Comparison of ENCODE assay signal across 9 mouse cellular contexts in the genomic region with DNA sequence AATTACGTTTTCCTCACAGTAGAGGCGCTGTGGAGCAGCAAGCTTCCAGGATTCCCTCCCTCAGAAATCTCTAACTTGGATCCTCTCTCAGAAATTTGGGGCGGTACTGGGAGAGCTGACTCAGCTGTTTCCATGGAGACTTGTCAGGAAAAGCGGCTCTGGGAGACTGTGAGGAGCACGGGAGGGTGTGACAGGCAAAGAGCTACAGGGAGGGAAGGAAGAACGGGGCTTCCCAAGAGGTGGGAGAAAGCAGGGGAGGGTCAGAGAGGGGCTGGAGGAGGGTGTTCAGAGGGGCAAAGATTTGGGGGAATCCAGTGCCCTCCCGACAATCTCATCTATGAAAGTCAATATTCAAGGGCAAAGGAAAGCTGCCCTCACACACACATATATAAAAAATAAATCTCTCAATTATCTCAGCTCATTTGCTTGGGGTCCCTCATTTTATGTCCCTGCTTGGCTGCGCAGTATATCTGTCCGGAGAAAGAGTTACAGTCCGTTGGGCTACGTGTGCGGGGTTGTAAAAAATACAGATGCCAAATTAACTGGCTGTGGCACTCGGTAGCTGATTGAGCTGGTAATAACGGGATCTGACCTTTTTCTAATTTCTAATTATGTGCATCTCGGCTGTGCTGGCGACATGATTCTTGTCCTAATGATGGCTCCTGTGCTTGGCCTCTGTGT.
A peak's percentile ranks its signal among the peaks of the same experiment; 100 is the strongest.
DNase-seq lines count a peak whose midpoint lies in the region; ATAC-seq and TF ChIP-seq lines count a peak whose summit lies in the region.
"Had no signal": no experiment of that assay in that cellular context is flagged by ENCODE, and none has a peak within 500 bp of the region (broad histone marks: within the 10 kb centered on the region; RNA-seq: fewer than 3 reads in every experiment).

No protein-coding gene starts in this region.

- no peaks in the 10 kb centered on the region for H3K36me3 ChIP-seq in hindbrain, postnatal 0 days (ENCODE audit: insufficient read depth, low read length)
- H3K36me3 ChIP-seq: liver, embryonic 13.5 days had no signal

- H3K27ac ChIP-seq in hindbrain, postnatal 0 days, result no peak overlapping the region
- H3K27ac ChIP-seq: liver, embryonic 13.5 days had no signal

- H3K4me3 ChIP-seq in hindbrain, postnatal 0 days (ENCODE audit: low read length), result peak overlapping the region; percentile 17
- H3K4me3 ChIP-seq: liver, embryonic 13.5 days had no signal

- DNase-seq in adrenal gland, adult 2 months, result peak; percentile 83
- DNase-seq in cerebellum, postnatal 25 days, result peak; percentile 71 to 80
- peak; percentile 65 to 72 for DNase-seq in frontal cortex, postnatal 36 days (ENCODE audit: low spot score in 2 of 2)
- DNase-seq in hindbrain, postnatal 0 days (ENCODE audit: low spot score), result peak; percentile 93
- peak; percentile 61 to 63 for DNase-seq in layer of hippocampus, postnatal 36 days
- DNase-seq in mesoderm, embryonic 11.5 days (ENCODE audit: low read depth, low spot score), result peak; percentile 90
- DNase-seq in right cerebral cortex, postnatal 4 days, result peak; percentile 70
- no peak for DNase-seq in MN1 (ENCODE audit: low spot score)
- DNase-seq: liver, embryonic 13.5 days had no signal

- peak overlapping the region; percentile 24; the same call in 1 of the 2 replicates for H3K9ac ChIP-seq in hindbrain, postnatal 0 days (replicated peaks; ENCODE audit: low read length)
- H3K9ac ChIP-seq: liver, embryonic 13.5 days had no signal

- peak overlapping the region; percentile 46 for H3K4me2 ChIP-seq in hindbrain, postnatal 0 days (ENCODE audit: low read depth, low read length)
- H3K4me2 ChIP-seq: liver, embryonic 13.5 days had no signal

- WGBS in hindbrain, postnatal 0 days, result 35% methylated on average over 16 of the region's 16 CpGs

- no peaks in the 10 kb centered on the region for H3K27me3 ChIP-seq in hindbrain, postnatal 0 days (ENCODE audit: insufficient read depth, low read length)
- H3K27me3 ChIP-seq: liver, embryonic 13.5 days had no signal

- no peaks in the 10 kb centered on the region for H3K9me3 ChIP-seq in hindbrain, postnatal 0 days (ENCODE audit: low read length)
- H3K9me3 ChIP-seq: liver, embryonic 13.5 days had no signal

- H3K4me1 ChIP-seq in hindbrain, postnatal 0 days (ENCODE audit: insufficient read depth, low read length), result 0 out of 2 replicates have a peak, but pooled peaks cover 7% of the 10 kb centered on the region
- H3K4me1 ChIP-seq: liver, embryonic 13.5 days had no signal

- peak; percentile 91 for ATAC-seq in hindbrain, postnatal 0 days

- peak; percentile 77 for TF ChIP-seq CTCF in hindbrain, postnatal 0 days (IDR thresholded peaks at IDR 0.05; ENCODE audit: low read depth)
